Mouse (Mus musculus): ENCODE data around the gene Naa25. TPM values are rescaled to one million over a fixed set of nuclear protein-coding genes. Genes with fewer than 3 reads are reported as not detected.

Gene Naa25
- polyA plus RNA-seq, 1 experiment: 14.0 TPM

- TF ChIP-seq POLR2A (IDR thresholded peaks at IDR 0.05; ENCODE audit: borderline replicate concordance, low read depth, low read length) (no peak), CTCF (IDR thresholded peaks at IDR 0.05; ENCODE audit: low read depth, low read length) (no peak)
- no peak overlapping the region for H3K27ac ChIP-seq (ENCODE audit: insufficient read depth, low read depth, low read length)
Observed at GRCm38 (mm10) chr5:121462967-121463366, 65.2 kb downstream of the Naa25 start.

GRCm38 (mm10) chr5:121463601-121464250 is 66.0 kb downstream of the Naa25 start:
- Histone ChIP-seq H3K27ac (ENCODE audit: insufficient read depth, low read depth, low read length) (no peak overlapping the region), H3K4me3 (ENCODE audit: insufficient read depth, low read length) (no peak overlapping the region), H3K4me1 (ENCODE audit: control insufficient read depth, insufficient read depth, low read length) (peaks cover 12% of the 10 kb centered on the region)
- TF ChIP-seq CTCF (IDR thresholded peaks at IDR 0.05; ENCODE audit: low read depth, low read length) (no peak), POLR2A (IDR thresholded peaks at IDR 0.05; ENCODE audit: borderline replicate concordance, low read depth, low read length) (no peak)

More at GRCm38 (mm10) chr5:121462967-121463366, 65.2 kb downstream of the Naa25 start:
- H3K4me1 ChIP-seq (ENCODE audit: control insufficient read depth, insufficient read depth, low read length): peaks cover 12% of the 10 kb centered on the region
- H3K4me3 ChIP-seq (ENCODE audit: insufficient read depth, low read length): no peak overlapping the region

- Histone ChIP-seq H3K4me3 (ENCODE audit: insufficient read depth, low read length) (no peak overlapping the region), H3K4me1 (ENCODE audit: control insufficient read depth, insufficient read depth, low read length) (peaks cover 10% of the 10 kb centered on the region), H3K27ac (ENCODE audit: insufficient read depth, low read depth, low read length) (no peak overlapping the region)
- TF ChIP-seq CTCF (IDR thresholded peaks at IDR 0.05; ENCODE audit: low read depth, low read length) (no peak), POLR2A (IDR thresholded peaks at IDR 0.05; ENCODE audit: borderline replicate concordance, low read depth, low read length) (no peak)
Observed at GRCm38 (mm10) chr5:121469566-121469965, 71.8 kb downstream of the Naa25 start.

- Histone ChIP-seq H3K4me3 (ENCODE audit: insufficient read depth, low read length) (no peak overlapping the region), H3K27ac (ENCODE audit: insufficient read depth, low read depth, low read length) (no peak overlapping the region), H3K4me1 (ENCODE audit: control insufficient read depth, insufficient read depth, low read length) (peaks cover 10% of the 10 kb centered on the region)
- TF ChIP-seq CTCF (IDR thresholded peaks at IDR 0.05; ENCODE audit: low read depth, low read length) (no peak), POLR2A (IDR thresholded peaks at IDR 0.05; ENCODE audit: borderline replicate concordance, low read depth, low read length) (no peak)
Observed at GRCm38 (mm10) chr5:121472411-121472810, 74.7 kb downstream of the Naa25 start.

GRCm38 (mm10) chr5:121474610-121475009 is 76.9 kb downstream of the Naa25 start:
- TF ChIP-seq CTCF (IDR thresholded peaks at IDR 0.05; ENCODE audit: low read depth, low read length): no peak
- Histone ChIP-seq H3K4me1 (ENCODE audit: control insufficient read depth, insufficient read depth, low read length) (peaks cover 10% of the 10 kb centered on the region), H3K27ac (ENCODE audit: insufficient read depth, low read depth, low read length) (no peak overlapping the region), H3K4me3 (ENCODE audit: insufficient read depth, low read length) (no peak overlapping the region)

GRCm38 (mm10) chr5:121476040-121476439 is 78.3 kb downstream of the Naa25 start:
- H3K27ac ChIP-seq (ENCODE audit: insufficient read depth, low read depth, low read length): no peak overlapping the region
- H3K4me3 ChIP-seq (ENCODE audit: insufficient read depth, low read length): no peak overlapping the region
- TF ChIP-seq CTCF (IDR thresholded peaks at IDR 0.05; ENCODE audit: low read depth, low read length) (no peak), POLR2A (IDR thresholded peaks at IDR 0.05; ENCODE audit: borderline replicate concordance, low read depth, low read length) (no peak)
- peaks cover 10% of the 10 kb centered on the region for H3K4me1 ChIP-seq (ENCODE audit: control insufficient read depth, insufficient read depth, low read length)

- Histone ChIP-seq H3K4me3 (ENCODE audit: insufficient read depth, low read length) (no peak overlapping the region), H3K27ac (ENCODE audit: insufficient read depth, low read depth, low read length) (no peak overlapping the region), H3K4me1 (ENCODE audit: control insufficient read depth, insufficient read depth, low read length) (no peaks in the 10 kb centered on the region)
- TF ChIP-seq CTCF (IDR thresholded peaks at IDR 0.05; ENCODE audit: low read depth, low read length) (no peak), POLR2A (IDR thresholded peaks at IDR 0.05; ENCODE audit: borderline replicate concordance, low read depth, low read length) (no peak)
Observed at GRCm38 (mm10) chr5:121477680-121478079, 79.9 kb downstream of the Naa25 start.

- TF ChIP-seq CTCF (IDR thresholded peaks at IDR 0.05; ENCODE audit: low read depth, low read length) (no peak), POLR2A (IDR thresholded peaks at IDR 0.05; ENCODE audit: borderline replicate concordance, low read depth, low read length) (no peak)
- H3K27ac ChIP-seq (ENCODE audit: insufficient read depth, low read depth, low read length): no peak overlapping the region
Observed at GRCm38 (mm10) chr5:121484801-121485200, 87.1 kb downstream of the Naa25 start.

GRCm38 (mm10) chr5:121493305-121493704 is 95.6 kb downstream of the Naa25 start:
- no peak for TF ChIP-seq POLR2A (IDR thresholded peaks at IDR 0.05; ENCODE audit: borderline replicate concordance, low read depth, low read length)
- TF ChIP-seq CTCF (IDR thresholded peaks at IDR 0.05; ENCODE audit: low read depth, low read length): no peak
- Histone ChIP-seq H3K27ac (ENCODE audit: insufficient read depth, low read depth, low read length) (no peak overlapping the region), H3K4me1 (ENCODE audit: control insufficient read depth, insufficient read depth, low read length) (no peaks in the 10 kb centered on the region), H3K4me3 (ENCODE audit: insufficient read depth, low read length) (no peak overlapping the region)

More at GRCm38 (mm10) chr5:121484801-121485200, 87.1 kb downstream of the Naa25 start:
- H3K4me3 ChIP-seq (ENCODE audit: insufficient read depth, low read length): no peak overlapping the region
- no peaks in the 10 kb centered on the region for H3K4me1 ChIP-seq (ENCODE audit: control insufficient read depth, insufficient read depth, low read length)

Other genes starting within 250 kb of the Naa25 start
- gene Ptpn11, start 206.5 kb upstream of the Naa25 start, polyA plus RNA-seq (2012; ENCODE audit: insufficient read depth, insufficient read length, missing spikeins): 22.8 and 28.3 TPM in 2 replicates
- 1,191 and 1,194 TPM in 2 replicates for gene Rpl6, start 193.5 kb upstream of the Naa25 start, polyA plus RNA-seq (2012; ENCODE audit: insufficient read depth, insufficient read length, missing spikeins)
- 11.5 and 11.7 TPM in 2 replicates for gene Hectd4, start 177.7 kb upstream of the Naa25 start, polyA plus RNA-seq (2012; ENCODE audit: insufficient read depth, insufficient read length, missing spikeins)
- gene Trafd1, start 12.3 kb upstream of the Naa25 start, polyA plus RNA-seq (2012; ENCODE audit: insufficient read depth, insufficient read length, missing spikeins): 233 and 235 TPM in 2 replicates
- 2.3 and 2.8 TPM in 2 replicates for gene Tmem116, start 54.0 kb downstream of the Naa25 start, polyA plus RNA-seq (2012; ENCODE audit: insufficient read depth, insufficient read length, missing spikeins)
- gene Erp29, start 54.6 kb downstream of the Naa25 start, polyA plus RNA-seq (2012; ENCODE audit: insufficient read depth, insufficient read length, missing spikeins): 365 and 401 TPM in 2 replicates
- not detected in 2 replicates for gene Adam1b, start 105.5 kb downstream of the Naa25 start, polyA plus RNA-seq (2012; ENCODE audit: insufficient read depth, insufficient read length, missing spikeins)
- gene Adam1a, start 147.5 kb downstream of the Naa25 start, polyA plus RNA-seq (2012; ENCODE audit: insufficient read depth, insufficient read length, missing spikeins): 3.0 and 4.3 TPM in 2 replicates
- gene Gm42878, start 147.5 kb downstream of the Naa25 start, polyA plus RNA-seq (2012; ENCODE audit: insufficient read depth, insufficient read length, missing spikeins): not detected in 2 replicates
- 75.7 TPM in 2 replicates for gene Mapkapk5, start 148.0 kb downstream of the Naa25 start, polyA plus RNA-seq (2012; ENCODE audit: insufficient read depth, insufficient read length, missing spikeins)
- 844 and 895 TPM in 2 replicates for gene Aldh2, start 195.9 kb downstream of the Naa25 start, polyA plus RNA-seq (2012; ENCODE audit: insufficient read depth, insufficient read length, missing spikeins)
- gene Acad12, start 221.0 kb downstream of the Naa25 start, polyA plus RNA-seq (2012; ENCODE audit: insufficient read depth, insufficient read length, missing spikeins): 8.6 and 9.0 TPM in 2 replicates